Mouse (Mus musculus) heart, postnatal 0 days (tissue): ENCODE data around the gene Olfr1230.

Source experiments
- CTCF ChIP-seq: IDR thresholded peaks from 2 replicates; pipeline ENCODE4 v1.5.1; 2016; ENCODE audit warnings: antibody characterized with exemption, control low read depth, low read depth
- EP300 ChIP-seq: IDR thresholded peaks from 2 replicates; pipeline ENCODE4 v1.6.1; 2016; ENCODE audit warnings: antibody characterized with exemption, low read depth

DNA sequence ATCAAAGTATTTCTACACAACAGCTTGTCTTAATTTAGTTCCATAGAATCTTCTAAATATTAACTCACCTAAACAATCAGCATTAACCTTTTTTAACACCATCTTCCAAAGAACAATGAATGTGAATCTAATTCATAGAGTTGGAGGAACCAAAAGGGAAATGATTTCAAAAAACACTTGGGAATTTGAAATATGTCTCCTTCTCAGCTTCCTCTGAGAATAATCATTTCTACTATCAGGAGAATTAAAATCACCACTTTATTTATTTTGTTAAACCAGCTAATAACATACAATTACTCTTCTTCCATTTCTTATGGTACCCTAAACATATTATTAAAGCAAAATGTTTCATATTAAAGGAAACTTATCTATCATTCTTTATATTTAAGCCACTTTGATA is 45.2 kb upstream of the Olfr1230 start, which contains the start of gene Olfr1233:
- TF ChIP-seq CTCF (no peak), EP300 (no peak)
